8 mouse cellular contexts compared by ENCODE assay signal in genomic region chr5:48599481-48600040, GRCm38 (mm10).
DNase-seq lines count a peak whose midpoint lies in the region; ATAC-seq and TF ChIP-seq lines count a peak whose summit lies in the region.

No protein-coding gene starts in this region.

- peaks cover 18% of the 10 kb centered on the region for H3K27me3 ChIP-seq in kidney, embryonic 15.5 days
- no peaks in the 10 kb centered on the region for H3K27me3 ChIP-seq in kidney, adult 2 months (replicated peaks; ENCODE audit: control insufficient read depth, insufficient read depth, low read length)
- H3K27me3 ChIP-seq in hindbrain, embryonic 10.5 days (ENCODE audit: insufficient read depth, poor library complexity, severe bottlenecking): peaks cover 3% of the 10 kb centered on the region; the same call in 1 of the 2 replicates

- no peaks in the 10 kb centered on the region for H3K9me3 ChIP-seq in kidney, embryonic 15.5 days (replicated peaks)
- no peaks in the 10 kb centered on the region for H3K9me3 ChIP-seq in hindbrain, embryonic 10.5 days

- peak overlapping the region; percentile 49 for H3K4me2 ChIP-seq in kidney, embryonic 15.5 days

- WGBS in kidney, embryonic 15.5 days: under 1% methylated on average over 12 of the region's 12 CpGs
- 2% methylated on average over 12 of the region's 12 CpGs for WGBS in kidney, adult 2 months
- WGBS in hindbrain, embryonic 10.5 days: under 1% methylated on average over 12 of the region's 12 CpGs

- H3K4me1 ChIP-seq in kidney, embryonic 15.5 days: peaks cover 8% of the 10 kb centered on the region; the same call in 1 of the 2 replicates
- no peaks in the 10 kb centered on the region for H3K4me1 ChIP-seq in kidney, adult 2 months (ENCODE audit: control insufficient read depth, insufficient read depth, low read length)
- peaks cover 12% of the 10 kb centered on the region for H3K4me1 ChIP-seq in hindbrain, embryonic 10.5 days (replicated peaks)

- H3K9ac ChIP-seq in kidney, embryonic 15.5 days: no peak overlapping the region

- DNase-seq in kidney, adult 2 months: no peak
- peak; percentile 26 for DNase-seq in cerebellum, adult 8-10 months
- peak; percentile 30 for DNase-seq in hindbrain, embryonic 10.5 days (ENCODE audit: low spot score)
- DNase-seq in neural tube, embryonic 10.5 days (ENCODE audit: extremely low spot score, low spot score): peak; percentile 26
- DNase-seq in spleen, adult 12 weeks (ENCODE audit: low spot score): no peak
- no peak for DNase-seq in adrenal gland, adult (ENCODE audit: inconsistent age in 2 of 2, low spot score in 1 of 2)

- peak; percentile 74 for ATAC-seq in kidney, embryonic 15.5 days (replicated peaks; ENCODE audit: low FRiP score)
- no peak for ATAC-seq in erythroid progenitor cell, adult 5-6 weeks (replicated peaks; ENCODE audit: low FRiP score, poor library complexity, severe bottlenecking)

- TF ChIP-seq CTCF in kidney, adult 2 months (conservative IDR thresholded peaks at IDR 0.05; ENCODE audit: insufficient read depth, insufficient read length, low read depth, low read length): no peak

- no peaks in the 10 kb centered on the region for H3K36me3 ChIP-seq in kidney, embryonic 15.5 days
- no peaks in the 10 kb centered on the region for H3K36me3 ChIP-seq in kidney, adult 2 months (ENCODE audit: control insufficient read depth, insufficient read depth, low read length)
- H3K36me3 ChIP-seq in hindbrain, embryonic 10.5 days: no peaks in the 10 kb centered on the region

- H3K4me3 ChIP-seq in kidney, embryonic 15.5 days (replicated peaks): peak overlapping the region; percentile 18
- no peak overlapping the region for H3K4me3 ChIP-seq in kidney, adult 2 months (ENCODE audit: insufficient read depth, low read depth, low read length)
- H3K4me3 ChIP-seq in hindbrain, embryonic 10.5 days: peak overlapping the region; percentile 47

- H3K27ac ChIP-seq in kidney, embryonic 15.5 days: no peak overlapping the region
- no peak overlapping the region for H3K27ac ChIP-seq in kidney, adult 2 months (ENCODE audit: insufficient read depth, low read depth, low read length)
- no peak overlapping the region; the same call in 1 of the 2 replicates for H3K27ac ChIP-seq in hindbrain, embryonic 10.5 days

- TF ChIP-seq POLR2A in kidney, adult 2 months (IDR thresholded peaks at IDR 0.05; ENCODE audit: low read depth, low read length): no peak

Comparison
In these comparisons a context has a peak if more than half of its experiments do, and no peak if none do; other contexts are left out.
1. DNase-seq: peak in cerebellum, adult 8-10 months (single experiment), hindbrain, embryonic 10.5 days (single experiment) and neural tube, embryonic 10.5 days (single experiment); none in kidney, adult 2 months (single experiment), spleen, adult 12 weeks (single experiment) and adrenal gland, adult (0 of 2).